Mouse (Mus musculus) embryonic stem cell, embryonic (primary cell): ENCODE results near the gene Xpnpep3.

Experiments used
- CTCF ChIA-PET, 4 experiments: fragments of 300-600 bp in 2 of 4; fragments of 350-600 bp in 2 of 4; sonication (Branson Sonifier 250); formaldehyde crosslinking; loops; one replicate each; lab custom pipeline; 2022; ENCODE audit warnings: inconsistent platforms in 2 of 4; lab: Charles Lee
- POLR2A ChIA-PET, 4 experiments: fragments of 300-600 bp in 2 of 4; fragments of 350-600 bp in 2 of 4; sonication (Branson Sonifier 250); formaldehyde crosslinking; loops; one replicate each; lab custom pipeline; 2022; ENCODE audit warnings: antibody characterized with exemption in 4 of 4, inconsistent platforms in 1 of 4; lab: Charles Lee

The Xpnpep3 gene

GRCm38 (mm10) chr15:81483691-81484090, 83.8 kb downstream of the Xpnpep3 start:
- POLR2A ChIA-PET = interaction anchor here (0.6 to 8.0 kb wide), 18 partner anchors 12 to 209 kb away, joined by 3 to 53 read pairs (median 4); partner anchors contain the start of genes Rbx1 (in 3 of the 4) and Ep300 (in 2 of the 4)
- CTCF ChIA-PET = interaction anchor here in 3 of 4 experiments (0.7 to 3.1 kb wide), 6 partner anchors 30 to 348 kb away, joined by 3 to 9 read pairs (median 3); no protein-coding TSS in a partner anchor

GRCm38 (mm10) chr15:81485483-81485882, 85.5 kb downstream of the Xpnpep3 start:
- ChIA-PET POLR2A (interaction anchor here (0.6 to 8.0 kb wide), 26 partner anchors 9 to 322 kb away, joined by 3 to 53 read pairs (median 6); partner anchors contain the start of genes Rbx1 (in 3 of the 4), Ep300 (in 2 of the 4) and L3mbtl2 (in 1 of the 4)), CTCF (interaction anchor here (0.6 to 3.1 kb wide), 8 partner anchors 9 to 477 kb away, joined by 3 to 9 read pairs (median 3); no protein-coding TSS in a partner anchor)

GRCm38 (mm10) chr15:81503466-81503865, 103.5 kb downstream of the Xpnpep3 start:
- POLR2A ChIA-PET = interaction anchor here in 3 of 4 experiments (0.6 to 1.8 kb wide), 9 partner anchors 19 to 1444 kb away, joined by 3 to 8 read pairs (median 4); partner anchors contain the start of gene Rbx1 (in 1 of the 3)
- CTCF ChIA-PET = interaction anchor here in 1 of 4 experiments (1.0 kb wide), 1 partner anchor 11 kb away, joined by 3 read pairs; no protein-coding TSS in a partner anchor

GRCm38 (mm10) chr15:81503995-81504394, 104.1 kb downstream of the Xpnpep3 start:
- ChIA-PET CTCF (interaction anchor here in 2 of 4 experiments (0.7 to 1.0 kb wide), 2 partner anchors 10 kb away, joined by 3 read pairs; no protein-coding TSS in a partner anchor), POLR2A (interaction anchor here in 2 of 4 experiments (0.6 to 1.8 kb wide), 8 partner anchors 14 to 82 kb away, joined by 3 to 8 read pairs (median 4); partner anchors contain the start of gene Rbx1 (in 1 of the 2))
